Mouse (Mus musculus): ENCODE measurements around the gene Fam133b.

- TF ChIP-seq POLR2A (IDR thresholded peaks at IDR 0.05; ENCODE audit: extremely low read depth, insufficient read depth, low read length) = no peak
- no peak for TF ChIP-seq CTCF (IDR thresholded peaks at IDR 0.05; ENCODE audit: extremely low read depth, insufficient read depth, low read length)
These were observed 2.6 kb downstream of the Fam133b start for GRCm38 (mm10) chr5:3546226-3546625.

Measured in cortical plate, adult 2 months (tissue).